Mouse (Mus musculus): ENCODE measurements around the gene Mrpl11.

DNA sequence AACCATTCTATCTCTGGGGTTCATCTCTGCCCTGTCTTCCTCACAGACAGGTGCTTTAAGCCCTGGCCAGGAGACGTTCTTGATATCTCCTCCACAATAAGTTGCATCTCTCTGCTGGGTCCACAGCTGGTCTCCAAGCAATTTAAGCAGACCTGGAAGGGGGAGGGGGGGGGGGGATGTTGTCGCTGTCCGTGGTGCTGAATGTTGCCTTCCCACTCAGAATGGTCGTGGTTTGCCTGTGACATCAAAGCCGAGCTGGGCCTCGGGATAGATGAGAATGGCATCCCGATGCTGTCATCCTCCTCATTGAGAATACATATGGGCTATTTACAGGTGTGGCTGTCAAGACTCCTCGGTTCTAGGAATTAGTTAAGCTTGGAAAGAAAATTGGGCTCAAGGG is 30.4 kb downstream of the Mrpl11 start:
- no peak for TF ChIP-seq CTCF (IDR thresholded peaks at IDR 0.05; ENCODE audit: insufficient read depth, low read length)
- TF ChIP-seq POLR2A (IDR thresholded peaks at IDR 0.05; ENCODE audit: borderline replicate concordance, extremely low read depth, low read depth, low read length) = no peak

Data from lung, adult 2 months (tissue).